Mouse (Mus musculus) stomach, embryonic 15.5 days (tissue): ENCODE data around the gene Cd55b. TPM values are rescaled to one million over a fixed set of nuclear protein-coding genes. Genes with fewer than 3 reads are reported as not detected.
"Not testable (repeated sequence)": the region's sequence is repeated elsewhere in the genome, so short reads cannot be mapped to it uniquely, and the experiment has no call there.

Experiments used
- ATAC-seq: fragments of 200-750 bp; cut with Nextera tagmentation; 2 replicates; pipeline ENCODE4 v1.8.0; 2017; ENCODE audit warnings: low read depth, moderate number of reproducible peaks, moderate TSS enrichment; ENCODE audit not compliant: insufficient read depth, low FRiP score
- H3K27ac ChIP-seq: fragments of 300-500 bp; sonication (generic); 2 replicates; pipeline ENCODE4 v1.5.1; 2015; ENCODE audit warnings: mild to moderate bottlenecking, inconsistent platforms
- H3K27me3 ChIP-seq: fragments of 300-500 bp; sonication (generic); replicated peaks from 2 replicates; pipeline ENCODE4 v1.6.1; 2015; ENCODE audit warnings: inconsistent platforms
- H3K36me3 ChIP-seq: fragments of 300-500 bp; sonication (generic); 2 replicates; pipeline ENCODE4 v1.6.1; 2015; ENCODE audit warnings: inconsistent platforms
- H3K4me1 ChIP-seq: fragments of 300-500 bp; sonication (generic); 2 replicates; pipeline ENCODE4 v1.6.1; 2015; ENCODE audit warnings: inconsistent platforms
- H3K4me2 ChIP-seq: fragments of 300-500 bp; sonication (generic); 2 replicates; pipeline ENCODE4 v1.6.1; 2015; ENCODE audit warnings: mild to moderate bottlenecking, inconsistent platforms
- H3K4me3 ChIP-seq: fragments of 300-500 bp; sonication (generic); replicated peaks from 2 replicates; pipeline ENCODE4 v1.5.1; 2015; ENCODE audit warnings: inconsistent platforms
- H3K9ac ChIP-seq: fragments of 300-500 bp; sonication (generic); 2 replicates; pipeline ENCODE4 v1.6.1; 2015; ENCODE audit warnings: inconsistent platforms
- H3K9me3 ChIP-seq: fragments of 300-500 bp; sonication (generic); 2 replicates; pipeline ENCODE4 v1.6.1; 2016; ENCODE audit warnings: inconsistent platforms
- WGBS: fragments of 180-500 bp; shearing (Covaris S2); methylation state at CpG from one replicate; pipeline ENCODE4 v1.1.7; 2015; 5-methylcytosine and 5-hydroxymethylcytosine counted together
- polyA plus RNA-seq: library from polyadenylated mRNA; unstranded; fragments of >200 nt; fragmentation: Nextera tagmentation; extraction: Ambion mirVana; gene quantifications from 2 replicates; pipeline ENCODE4 v1.2.1, GENCODE M21; 2015

Gene Cd55b
- polyA plus RNA-seq, result 0.27 TPM in 1 of 2 replicates, not detected in the other

DNA sequence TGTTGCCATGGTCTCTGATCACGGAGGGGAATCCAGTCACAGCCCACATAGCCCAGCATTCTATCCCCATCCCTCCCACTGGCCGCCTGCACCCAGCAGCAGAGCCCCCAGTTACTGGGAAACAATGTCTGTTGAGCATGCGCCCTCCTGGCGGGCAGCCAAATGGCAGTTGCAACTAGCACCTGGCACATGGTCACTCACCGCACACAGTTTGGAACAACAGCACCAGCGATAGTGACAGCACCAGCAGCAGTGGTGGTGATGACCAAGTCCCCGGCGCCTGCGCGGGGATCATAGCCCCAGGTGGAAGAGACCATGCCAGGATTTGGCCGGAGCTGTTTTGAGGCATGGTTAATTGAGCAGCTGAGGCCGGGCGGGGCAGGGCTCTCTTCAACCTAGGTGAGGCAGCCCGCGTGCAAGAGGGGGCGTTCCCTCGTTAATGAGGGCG is at the start of gene Cd55b:
Cd55b (minus strand) TSS at position 346 of the 448 bp plus-strand sequence.
- WGBS, result 55% methylated on average over 18 of the region's 18 CpGs
- H3K4me2 ChIP-seq, result no peak within 1 kb of the TSS
- H3K4me1 ChIP-seq, result no peaks in the 10 kb centered on the region
- no peak within 1 kb of the TSS for H3K27ac ChIP-seq
- ATAC-seq, result 0 out of 2 replicates have a peak, but pooled peaks have one; percentile 29
- no peak within 1 kb of the TSS for H3K9ac ChIP-seq
- no peak within 1 kb of the TSS for H3K4me3 ChIP-seq
- no peaks in the 10 kb centered on the region for H3K9me3 ChIP-seq
- no peaks in the 10 kb centered on the region for H3K27me3 ChIP-seq
- H3K36me3 ChIP-seq, result no peaks in the 10 kb centered on the region

DNA sequence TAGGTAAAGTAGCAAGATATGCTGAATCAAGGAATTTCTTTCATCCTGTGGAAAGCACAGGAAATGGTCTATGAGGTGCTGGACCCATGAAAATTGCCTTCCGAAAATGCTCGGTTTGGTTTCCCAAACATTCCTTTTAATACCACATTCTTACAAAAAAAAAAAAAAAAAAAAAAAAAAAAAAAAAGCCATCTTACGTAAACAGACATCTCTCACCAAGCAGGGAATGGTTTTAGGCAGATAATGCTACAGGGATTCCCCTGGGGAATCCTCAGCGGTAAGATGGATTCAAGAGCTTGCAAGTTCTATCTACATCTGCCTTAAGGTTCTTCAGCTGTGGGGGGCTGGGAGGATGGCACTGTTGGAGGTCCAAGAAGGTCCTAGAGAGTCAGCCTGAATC is 47.3 kb upstream of the Cd55b start:
- H3K9me3 ChIP-seq, result no peaks in the 10 kb centered on the region
- H3K9ac ChIP-seq, result no peak overlapping the region
- no peak overlapping the region for H3K4me2 ChIP-seq
- H3K4me3 ChIP-seq, result no peak overlapping the region
- no peak for ATAC-seq
- H3K36me3 ChIP-seq, result no peaks in the 10 kb centered on the region
- no peaks in the 10 kb centered on the region for H3K27me3 ChIP-seq
- 88% methylated on average over 4 of the region's 4 CpGs for WGBS
- H3K4me1 ChIP-seq, result peaks cover 8% of the 10 kb centered on the region; the same call in 1 of the 2 replicates
- H3K27ac ChIP-seq, result no peak overlapping the region

GRCm38 (mm10) chr1:130467453-130467852 is 44.6 kb upstream of the Cd55b start:
- no peaks in the 10 kb centered on the region for H3K27me3 ChIP-seq
- no peak overlapping the region for H3K9ac ChIP-seq
- WGBS, result 7% methylated on average over 2 of the region's 2 CpGs
- peak overlapping the region; percentile 26; the same call in 1 of the 2 replicates for H3K27ac ChIP-seq
- H3K4me3 ChIP-seq, result no peak overlapping the region
- no peaks in the 10 kb centered on the region for H3K36me3 ChIP-seq
- peak; percentile 59; the same call in 1 of the 2 replicates for ATAC-seq
- H3K4me1 ChIP-seq, result peaks cover 5% of the 10 kb centered on the region; the same call in 1 of the 2 replicates
- no peaks in the 10 kb centered on the region for H3K9me3 ChIP-seq
- H3K4me2 ChIP-seq, result no peak overlapping the region

- H3K4me2 ChIP-seq, result no peak overlapping the region
- H3K9me3 ChIP-seq, result no peaks in the 10 kb centered on the region
- H3K27ac ChIP-seq, result no peak overlapping the region
- no peaks in the 10 kb centered on the region for H3K36me3 ChIP-seq
- no peak overlapping the region for H3K9ac ChIP-seq
- H3K27me3 ChIP-seq, result no peaks in the 10 kb centered on the region
- H3K4me3 ChIP-seq, result no peak overlapping the region
- ATAC-seq, result no peak
- H3K4me1 ChIP-seq, result peaks cover 5% of the 10 kb centered on the region; the same call in 1 of the 2 replicates
Measured at GRCm38 (mm10) chr1:130464173-130464572, 41.4 kb upstream of the Cd55b start.

DNA sequence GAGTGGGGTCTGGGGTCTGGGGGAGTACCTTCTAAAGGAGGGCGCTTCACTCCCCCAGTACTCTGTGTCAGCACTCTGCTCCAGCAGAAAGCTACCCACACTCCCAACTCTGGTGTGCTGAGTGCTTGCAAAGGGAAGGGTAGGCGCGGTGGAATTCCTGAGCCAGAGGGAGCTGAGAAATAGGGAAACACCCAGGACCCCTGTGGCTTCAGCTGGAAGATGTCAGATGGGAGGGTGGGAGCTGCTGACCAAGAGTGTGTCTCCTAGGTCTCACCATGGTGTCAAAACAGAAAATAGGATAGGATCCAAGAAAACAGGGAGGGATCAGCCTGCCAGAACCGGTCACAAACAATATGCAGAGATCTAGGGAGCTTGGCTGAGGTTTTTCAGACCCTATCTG is 40.1 kb upstream of the Cd55b start:
- peak overlapping the region; percentile 37; the same call in 1 of the 2 replicates for H3K9ac ChIP-seq
- H3K36me3 ChIP-seq, result no peaks in the 10 kb centered on the region
- H3K9me3 ChIP-seq, result no peaks in the 10 kb centered on the region
- peak overlapping the region; percentile 68 for H3K4me3 ChIP-seq
- peak overlapping the region; percentile 74 for H3K4me2 ChIP-seq
- ATAC-seq, result no peak
- WGBS, result 2% methylated on average over 4 of the region's 4 CpGs
- peaks cover 5% of the 10 kb centered on the region; the same call in 1 of the 2 replicates for H3K4me1 ChIP-seq
- H3K27ac ChIP-seq, result peak overlapping the region; percentile 79
- H3K27me3 ChIP-seq, result no peaks in the 10 kb centered on the region

DNA sequence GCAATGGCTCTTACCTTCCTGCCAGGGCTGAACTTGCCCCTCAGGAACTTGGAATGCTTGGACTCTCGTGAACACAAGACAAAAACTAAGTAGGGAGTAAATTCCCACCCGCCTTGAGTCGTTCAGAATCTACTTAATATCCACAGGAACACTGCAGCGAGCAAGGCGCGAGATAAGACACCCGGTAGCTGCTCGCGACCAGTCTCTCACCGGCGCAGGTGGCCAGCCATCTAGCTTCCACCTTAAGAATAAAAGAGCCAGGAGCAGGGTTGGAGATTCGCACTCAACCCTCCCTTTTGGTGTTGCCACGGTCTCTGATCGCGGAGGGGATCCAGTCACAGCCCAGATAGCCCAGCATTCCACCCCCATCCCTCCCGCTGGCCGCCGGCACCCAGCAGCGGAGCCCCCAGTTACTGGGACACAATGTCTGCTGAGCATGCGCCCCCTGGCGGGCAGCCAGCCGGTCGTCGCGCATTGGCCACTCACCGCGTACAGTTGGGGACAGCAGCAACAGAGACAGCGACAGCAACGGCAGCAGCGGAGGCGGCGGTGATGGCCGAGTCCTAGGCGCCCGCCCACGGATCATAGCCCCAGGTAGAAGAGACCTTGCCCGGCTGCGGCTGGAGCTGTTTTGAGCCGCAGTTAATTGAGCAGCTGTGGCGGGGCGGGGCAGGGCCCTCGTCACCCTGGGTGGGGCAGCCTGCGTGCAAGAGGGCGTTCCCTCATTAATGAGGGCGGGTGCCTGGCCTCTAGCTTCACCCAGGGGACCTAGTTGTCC is 39.5 kb upstream of the Cd55b start, which contains the start of gene Cd55:
Cd55 (minus strand) TSS at position 661 of the 778 bp plus-strand sequence.
- H3K27ac ChIP-seq, result peak within 1 kb of the TSS; percentile 79
- WGBS, result under 1% methylated on average over 45 of the region's 45 CpGs
- H3K27me3 ChIP-seq, result no peaks in the 10 kb centered on the region

DNA sequence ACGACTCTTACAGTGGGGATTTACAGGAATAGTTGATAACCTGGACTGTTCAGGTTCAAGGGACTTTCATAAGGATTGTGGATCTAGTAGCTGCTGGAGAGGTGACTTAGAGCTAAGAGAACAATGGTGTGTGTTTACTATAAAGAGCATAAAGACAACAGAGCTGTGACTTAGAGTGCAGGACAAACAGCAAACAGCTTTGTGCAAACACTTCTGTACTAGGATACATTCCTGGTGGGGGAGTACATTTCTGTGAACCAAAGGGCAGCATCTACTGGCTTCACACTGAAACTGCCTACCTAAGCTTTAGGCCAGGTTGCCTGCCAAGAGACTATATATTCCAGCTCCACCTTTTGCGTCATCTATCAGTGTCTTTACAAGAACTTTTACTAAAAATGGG is 32.3 kb upstream of the Cd55b start:
- Histone ChIP-seq H3K36me3 (no peaks in the 10 kb centered on the region), H3K4me2 (no peak overlapping the region), H3K9me3 (no peaks in the 10 kb centered on the region), H3K27ac (no peak overlapping the region), H3K4me3 (no peak overlapping the region), H3K9ac (no peak overlapping the region), H3K27me3 (no peaks in the 10 kb centered on the region), H3K4me1 (no peaks in the 10 kb centered on the region)
- no peak for ATAC-seq
- 82% methylated on average over 2 of the region's 2 CpGs for WGBS

More for the DNA sequence above, 39.5 kb upstream of the Cd55b start, which contains the start of gene Cd55:
- Histone ChIP-seq H3K36me3 (no peaks in the 10 kb centered on the region), H3K9me3 (no peaks in the 10 kb centered on the region), H3K4me1 (peaks cover 5% of the 10 kb centered on the region; the same call in 1 of the 2 replicates), H3K9ac (peak within 1 kb of the TSS; percentile 37; the same call in 1 of the 2 replicates), H3K4me3 (peak within 1 kb of the TSS; percentile 68), H3K4me2 (peak within 1 kb of the TSS; percentile 74)
- peak; percentile 93 for ATAC-seq

- not testable (repeated sequence) for H3K9ac ChIP-seq, H3K36me3 ChIP-seq, H3K4me1 ChIP-seq, ATAC-seq, H3K27me3 ChIP-seq, H3K27ac ChIP-seq, H3K4me3 ChIP-seq, H3K9me3 ChIP-seq, H3K4me2 ChIP-seq
- 35% methylated on average over 1 of the region's 1 CpGs for WGBS
Measured at GRCm38 (mm10) chr1:130442930-130443329, 20.1 kb upstream of the Cd55b start.

GRCm38 (mm10) chr1:130430920-130431319 is 8.1 kb upstream of the Cd55b start:
- 78% methylated on average over 4 of the region's 4 CpGs for WGBS
- H3K4me1 ChIP-seq, result no peaks in the 10 kb centered on the region
- no peak overlapping the region for H3K9ac ChIP-seq
- no peak overlapping the region for H3K27ac ChIP-seq
- no peak for ATAC-seq
- H3K9me3 ChIP-seq, result no peaks in the 10 kb centered on the region
- no peaks in the 10 kb centered on the region for H3K36me3 ChIP-seq
- H3K4me3 ChIP-seq, result no peak overlapping the region
- H3K27me3 ChIP-seq, result no peaks in the 10 kb centered on the region
- H3K4me2 ChIP-seq, result no peak overlapping the region

- not testable (repeated sequence) for H3K4me2 ChIP-seq, H3K27me3 ChIP-seq, H3K9me3 ChIP-seq, H3K36me3 ChIP-seq, ATAC-seq, H3K27ac ChIP-seq, H3K4me3 ChIP-seq, H3K9ac ChIP-seq, H3K4me1 ChIP-seq
Measured at GRCm38 (mm10) chr1:130428667-130429066, 5.9 kb upstream of the Cd55b start.

- WGBS, result 7% methylated on average over 3 of the region's 3 CpGs
- not testable (repeated sequence) for H3K4me2 ChIP-seq, H3K4me3 ChIP-seq
Measured at GRCm38 (mm10) chr1:130427175-130427853, 4.5 kb upstream of the Cd55b start.

DNA sequence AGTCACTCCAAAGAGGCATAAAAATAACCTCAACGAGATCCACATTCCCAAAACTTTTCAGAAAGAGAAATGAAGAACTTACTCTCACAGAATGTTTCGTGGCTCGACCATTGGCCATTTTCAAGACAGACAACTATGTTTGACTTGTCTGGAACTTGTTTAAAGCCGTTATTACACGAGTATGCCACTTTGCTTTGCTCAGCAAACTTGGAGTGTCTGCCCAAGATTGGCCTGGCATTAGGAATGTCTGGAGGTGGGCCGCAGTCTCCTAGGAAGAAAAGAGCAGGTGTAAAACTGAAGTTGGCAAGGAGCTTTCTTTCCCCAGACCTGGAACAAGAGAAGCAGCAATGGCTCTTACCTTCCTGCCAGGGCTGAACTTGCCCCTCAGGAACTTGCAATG is 776 bp downstream of the Cd55b start:
- not testable (repeated sequence) for H3K4me3 ChIP-seq, H3K4me1 ChIP-seq, H3K27me3 ChIP-seq, ATAC-seq, H3K27ac ChIP-seq, H3K9me3 ChIP-seq, H3K4me2 ChIP-seq, H3K9ac ChIP-seq, H3K36me3 ChIP-seq
- no CpG with 5 or more reads among the region's 6 CpGs for WGBS

More at GRCm38 (mm10) chr1:130427175-130427853, 4.5 kb upstream of the Cd55b start:
- not testable (repeated sequence) for H3K4me1 ChIP-seq, H3K27me3 ChIP-seq, H3K9me3 ChIP-seq, H3K9ac ChIP-seq, H3K36me3 ChIP-seq, H3K27ac ChIP-seq
- ATAC-seq, result peak; percentile 64; the same call in 1 of the 2 replicates
